Mouse (Mus musculus) C2C12 (cell line): ENCODE measurements at regions not wholly inside any gene's neighbourhood (a gene's known extent, or its start where the extent isn't known, plus 50 kb on each side); places are given as distances from the start of the nearest gene placed in this dataset.

Experiments used
- CEBPB ChIP-seq: IDR thresholded peaks from one replicate; pipeline ENCODE4 v1.6.1; 2011; ENCODE audit warnings: low read depth, mild to moderate bottlenecking, control low read depth, moderate library complexity
- CTCF ChIP-seq: IDR thresholded peaks from one replicate; pipeline ENCODE4 v1.5.1; 2011; ENCODE audit not compliant: control insufficient read depth, insufficient read depth, insufficient read length
- FOSL1 ChIP-seq: IDR thresholded peaks from one replicate; pipeline ENCODE4 v1.8.0; 2011; ENCODE audit warnings: mild to moderate bottlenecking, low read length; ENCODE audit not compliant: poor library complexity, insufficient read depth, severe bottlenecking
- MAX ChIP-seq: IDR thresholded peaks from one replicate; pipeline ENCODE4 v1.6.1; 2011; ENCODE audit warnings: mild to moderate bottlenecking, control low read depth
- MYOD1 ChIP-seq: IDR thresholded peaks from one replicate; pipeline ENCODE4 v1.6.1; 2011; ENCODE audit warnings: low read depth; ENCODE audit not compliant: control insufficient read depth, insufficient read length
- MYOG ChIP-seq: IDR thresholded peaks from one replicate; pipeline ENCODE4 v1.6.1; 2011; ENCODE audit not compliant: control insufficient read depth, insufficient read length; ENCODE audit errors: extremely low read depth
- USF1 ChIP-seq: IDR thresholded peaks from one replicate; pipeline ENCODE4 v1.6.1; 2011; ENCODE audit warnings: low read depth, mild to moderate bottlenecking, control low read depth, moderate library complexity

DNA sequence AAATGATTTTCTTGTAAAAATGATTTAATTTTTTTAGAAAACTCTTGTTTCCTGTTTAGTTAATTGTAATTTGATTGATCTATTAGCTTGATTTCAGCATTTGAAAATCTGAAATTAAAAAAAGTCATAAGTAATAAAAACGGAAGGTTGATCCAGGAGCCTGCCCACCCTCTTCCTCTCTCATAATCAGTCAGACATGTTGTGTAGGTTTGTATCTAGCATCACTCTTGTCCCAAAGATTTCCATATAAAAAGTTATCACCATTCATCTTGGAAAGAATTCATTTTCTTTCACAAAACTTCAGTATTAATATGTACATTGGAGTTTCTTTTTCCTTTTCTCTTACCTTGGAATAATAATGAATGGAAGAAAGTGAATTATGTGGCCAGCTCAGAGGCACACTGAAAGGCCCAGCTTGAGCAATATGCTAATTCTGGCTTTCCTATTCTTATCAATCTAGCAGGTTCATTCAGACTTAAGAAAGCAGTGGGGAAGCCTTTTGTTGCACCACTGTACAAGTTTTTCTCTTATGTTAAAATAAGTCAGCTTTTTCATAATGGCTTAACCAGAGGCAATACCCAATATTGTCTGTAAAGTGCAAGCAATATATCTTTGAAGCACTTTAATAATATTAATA, 185.6 kb upstream of the Grm3 start:
- TF ChIP-seq CTCF (no peak), MYOD1 (no peak), MYOG (no peak), USF1 (no peak), FOSL1 (no peak), MAX (no peak), CEBPB (no peak)
